Mouse (Mus musculus) fibroblast of lung, adult 2 months (primary cell): ENCODE data around the gene Kcnj9.

ENCODE experiments used
- DNase-seq: peaks from one replicate; pipeline ENCODE4 v3.0.0-alpha.2; 2011; ENCODE audit warnings: low read depth

Gene Kcnj9

DNA sequence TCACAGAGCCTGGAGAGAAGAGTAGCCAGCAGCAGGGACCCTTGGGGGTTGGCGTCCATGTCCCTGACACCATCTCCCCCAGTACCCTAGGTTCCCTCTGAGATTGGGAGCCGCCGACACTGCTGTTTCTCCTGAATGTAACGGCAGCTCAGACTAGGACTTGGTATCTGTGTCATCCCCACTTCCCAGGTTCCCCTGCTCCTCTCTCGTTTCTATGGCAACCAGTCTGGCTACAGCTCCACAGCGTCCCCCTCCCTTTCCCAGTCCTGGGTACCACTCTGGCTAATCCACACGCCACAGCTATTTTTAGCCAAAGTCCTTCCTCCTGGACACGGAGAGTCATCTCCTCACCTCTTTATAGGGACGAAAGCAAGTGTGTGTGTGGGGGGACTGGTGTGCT is at the start of gene Kcnj9:
Kcnj9 (minus strand) TSS at position 188 of the 400 bp plus-strand sequence.
- no peak for DNase-seq

GRCm38 (mm10) chr1:172376758-172377458 is 47.8 kb upstream of the Kcnj9 start:
- no peak for DNase-seq

- peak; percentile 92 for DNase-seq
These were observed 47.1 kb upstream of the Kcnj9 start, which contains the start of gene Pigm for GRCm38 (mm10) chr1:172376198-172376667. Pigm (plus strand) TSS chr1:172376546.

GRCm38 (mm10) chr1:172368768-172369418 is 39.8 kb upstream of the Kcnj9 start:
- DNase-seq, result no peak

DNA sequence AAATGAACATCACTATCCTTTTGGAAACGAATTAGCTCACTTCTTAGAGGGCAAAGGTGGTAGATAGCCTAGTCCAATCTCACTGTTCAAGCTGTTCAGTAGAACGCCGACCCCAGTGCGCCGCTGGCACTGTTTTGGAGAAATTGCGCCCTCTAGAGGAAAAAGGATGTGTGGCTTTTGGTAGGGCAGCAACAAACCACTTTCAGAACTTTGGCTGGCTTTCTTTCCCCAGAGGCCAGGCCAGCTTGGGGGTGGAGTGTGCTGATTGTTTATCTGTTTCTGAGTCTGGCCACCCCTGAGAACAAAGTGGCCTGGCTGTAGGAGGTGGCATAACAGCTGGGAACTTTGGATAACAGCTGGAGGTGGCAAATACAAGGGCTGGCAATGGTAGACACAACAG is 35.6 kb upstream of the Kcnj9 start:
- DNase-seq, result peak; percentile 17

GRCm38 (mm10) chr1:172358341-172358740 is 29.2 kb upstream of the Kcnj9 start:
- DNase-seq, result no peak

GRCm38 (mm10) chr1:172357550-172357949 is 28.4 kb upstream of the Kcnj9 start:
- no peak for DNase-seq

- DNase-seq, result no peak
These were observed 26.2 kb upstream of the Kcnj9 start for GRCm38 (mm10) chr1:172355336-172355735.

GRCm38 (mm10) chr1:172352453-172352852 is 23.3 kb upstream of the Kcnj9 start:
- no peak for DNase-seq

DNA sequence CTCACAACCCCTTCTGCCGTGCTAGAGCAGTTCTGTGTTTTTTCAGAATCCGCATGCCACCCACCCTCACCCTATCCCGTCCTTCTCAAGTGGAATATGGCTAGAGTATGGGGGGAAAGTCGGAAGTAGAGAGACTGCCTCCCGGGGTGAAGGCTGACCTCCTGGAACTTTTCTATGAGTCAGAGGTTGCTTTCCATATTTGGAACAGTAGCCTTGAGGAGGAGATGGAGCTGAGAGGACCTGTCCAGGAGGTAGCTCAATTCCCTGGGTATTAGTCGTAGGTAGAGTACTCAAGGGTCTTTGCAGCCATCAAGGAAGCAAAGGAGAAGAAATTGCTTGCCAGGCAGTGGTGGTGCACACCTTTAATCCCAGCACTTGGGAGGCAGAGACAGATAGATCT is 22.9 kb upstream of the Kcnj9 start:
- DNase-seq, result no peak

- no peak for DNase-seq
These were observed 21.0 kb upstream of the Kcnj9 start for GRCm38 (mm10) chr1:172349916-172350812.

- DNase-seq, result no peak
These were observed 20.4 kb upstream of the Kcnj9 start for GRCm38 (mm10) chr1:172349504-172349903.

- no peak for DNase-seq
These were observed 18.3 kb upstream of the Kcnj9 start for GRCm38 (mm10) chr1:172347382-172347781.

DNA sequence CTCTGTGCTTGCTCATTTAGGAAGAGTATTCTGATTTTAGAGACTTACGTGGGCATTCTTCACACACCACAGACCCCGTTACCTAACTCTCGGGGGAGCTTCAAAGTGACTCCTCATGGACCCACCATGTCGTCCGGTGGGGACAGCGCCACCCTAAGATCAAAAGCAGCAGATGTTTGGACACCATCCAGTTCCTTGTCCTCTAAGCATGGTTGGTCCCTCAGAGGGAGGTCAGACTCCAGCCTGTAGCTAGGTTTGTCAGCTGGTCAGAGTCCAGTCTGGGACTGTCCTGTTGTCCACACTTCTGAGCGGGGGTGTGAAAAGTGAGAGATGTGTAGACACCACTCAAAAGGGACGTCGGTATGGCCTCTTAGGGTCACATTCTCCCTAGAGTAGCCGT is 17.6 kb upstream of the Kcnj9 start:
- no peak for DNase-seq

- no peak for DNase-seq
These were observed 15.7 kb upstream of the Kcnj9 start for GRCm38 (mm10) chr1:172344820-172345219.

DNA sequence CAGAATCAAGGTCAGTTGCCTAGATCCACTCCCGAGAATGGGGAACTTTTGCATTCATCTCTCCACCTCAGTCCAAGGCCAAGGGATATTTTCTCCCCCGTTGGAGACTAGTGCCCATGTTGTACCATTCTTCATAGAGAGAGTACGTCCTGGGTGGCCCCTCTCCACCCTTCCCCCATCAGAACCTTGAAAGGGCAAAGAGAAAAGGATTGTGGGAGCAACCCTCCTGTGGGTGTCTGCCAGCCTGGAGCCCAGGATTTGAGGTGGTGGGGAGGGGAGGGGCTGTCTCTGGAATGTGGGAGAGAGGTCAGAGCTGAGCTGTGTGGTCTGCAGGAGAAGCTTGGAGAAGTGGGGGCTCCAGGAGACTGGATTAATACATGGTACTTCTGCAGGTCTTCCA is 14.8 kb upstream of the Kcnj9 start:
- no peak for DNase-seq

DNA sequence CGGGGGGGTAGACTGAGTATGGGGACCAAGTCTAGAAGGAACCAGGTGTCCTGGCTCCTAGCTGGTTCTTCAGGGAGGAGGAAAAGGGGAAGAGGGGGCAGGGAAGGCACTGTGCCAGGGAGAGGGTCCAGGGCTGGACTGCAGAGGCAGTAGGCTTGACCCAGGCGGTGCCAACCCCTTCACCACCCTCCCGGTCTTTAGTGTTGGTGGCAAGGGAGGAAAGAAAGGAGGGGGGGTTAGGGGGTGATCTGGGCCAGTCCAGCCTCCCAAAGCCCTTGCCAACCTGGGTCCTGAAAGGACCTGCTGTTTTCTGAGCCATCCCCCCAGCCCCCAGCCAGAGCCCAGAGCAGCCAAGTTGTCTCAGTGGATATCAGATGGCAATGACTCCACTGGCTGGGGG is 13.6 kb upstream of the Kcnj9 start:
- DNase-seq, result no peak

- no peak for DNase-seq
These were observed 12.3 kb upstream of the Kcnj9 start for GRCm38 (mm10) chr1:172341386-172341785.

- no peak for DNase-seq
These were observed 11.7 kb upstream of the Kcnj9 start, which contains the start of gene Kcnj10 for GRCm38 (mm10) chr1:172340729-172341321. Kcnj10 (plus strand) TSS chr1:172341210.

DNA sequence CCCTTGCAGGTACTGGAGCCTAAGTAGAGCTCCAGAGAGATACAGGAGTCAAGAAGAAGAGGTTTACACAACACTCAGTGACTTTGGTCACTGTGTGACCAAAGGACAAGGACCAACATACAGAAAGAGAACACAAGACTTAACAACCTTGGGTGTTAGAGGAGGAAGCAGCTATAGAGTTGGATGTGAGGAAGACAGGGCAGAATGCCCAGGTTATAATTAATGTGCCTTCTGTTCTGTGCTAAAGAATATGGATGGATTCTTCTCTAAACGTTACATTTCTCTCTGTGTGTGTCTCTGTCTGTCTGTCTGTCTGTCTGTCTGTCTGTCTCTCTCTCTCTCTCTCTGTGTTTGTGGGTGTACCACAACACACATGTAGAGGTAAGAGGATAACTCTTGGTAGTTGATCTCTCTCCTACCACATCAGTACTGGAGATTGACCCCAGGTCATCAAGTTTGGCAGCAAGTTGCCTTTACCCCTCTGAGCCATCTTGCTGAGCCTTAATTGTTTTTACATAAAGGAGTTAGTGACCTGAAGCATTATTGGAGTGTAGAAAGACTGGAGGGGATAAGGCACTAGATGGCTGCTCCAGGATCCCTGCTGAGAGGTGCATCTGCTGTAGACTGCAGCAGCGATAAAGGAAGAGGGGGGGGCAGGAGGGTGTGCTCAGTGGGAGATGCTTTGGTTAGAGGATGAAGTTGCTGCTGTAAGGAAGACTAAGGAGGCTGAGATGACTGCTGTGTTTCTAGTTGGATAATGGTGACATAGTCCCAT is 8.5 kb upstream of the Kcnj9 start:
- no peak for DNase-seq

DNA sequence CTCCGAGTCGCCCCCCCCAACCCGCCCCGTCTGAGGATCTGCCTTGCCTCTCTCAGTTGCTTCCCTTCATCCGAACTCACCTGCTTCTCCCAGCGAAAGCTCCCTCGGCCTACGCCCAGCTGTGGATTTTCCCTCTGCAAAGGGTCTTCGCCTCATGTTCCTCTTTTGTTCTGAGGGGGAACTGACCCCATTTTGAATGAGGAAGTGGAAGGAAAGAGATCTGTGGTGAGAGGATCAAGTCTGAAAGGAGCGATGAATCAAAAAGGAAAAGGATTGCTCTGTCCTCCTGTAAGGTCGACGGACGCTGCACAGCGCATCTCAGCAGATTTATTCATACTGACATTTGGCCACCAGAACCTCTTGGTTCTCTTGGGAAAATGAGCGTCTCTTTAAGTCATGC is 6.7 kb upstream of the Kcnj9 start:
- no peak for DNase-seq
